Mouse (Mus musculus) retina, postnatal 7 days (tissue): ENCODE data around the gene Gm3685.
"Not testable (repeated sequence)": the region's sequence is repeated elsewhere in the genome, so short reads cannot be mapped to it uniquely, and the experiment has no call there.

Experiments
- DNase-seq: peaks from one replicate; pipeline ENCODE4 v3.0.0-alpha.2; 2012; ENCODE audit warnings: low read depth, low spot score

Gm3685 gene

GRCm38 (mm10) chr14:7044870-7045269, at the start of gene Gm3685:
Gene Gm3685 (minus strand): TSS chr14:7044970.
- not testable (repeated sequence) for DNase-seq

DNA sequence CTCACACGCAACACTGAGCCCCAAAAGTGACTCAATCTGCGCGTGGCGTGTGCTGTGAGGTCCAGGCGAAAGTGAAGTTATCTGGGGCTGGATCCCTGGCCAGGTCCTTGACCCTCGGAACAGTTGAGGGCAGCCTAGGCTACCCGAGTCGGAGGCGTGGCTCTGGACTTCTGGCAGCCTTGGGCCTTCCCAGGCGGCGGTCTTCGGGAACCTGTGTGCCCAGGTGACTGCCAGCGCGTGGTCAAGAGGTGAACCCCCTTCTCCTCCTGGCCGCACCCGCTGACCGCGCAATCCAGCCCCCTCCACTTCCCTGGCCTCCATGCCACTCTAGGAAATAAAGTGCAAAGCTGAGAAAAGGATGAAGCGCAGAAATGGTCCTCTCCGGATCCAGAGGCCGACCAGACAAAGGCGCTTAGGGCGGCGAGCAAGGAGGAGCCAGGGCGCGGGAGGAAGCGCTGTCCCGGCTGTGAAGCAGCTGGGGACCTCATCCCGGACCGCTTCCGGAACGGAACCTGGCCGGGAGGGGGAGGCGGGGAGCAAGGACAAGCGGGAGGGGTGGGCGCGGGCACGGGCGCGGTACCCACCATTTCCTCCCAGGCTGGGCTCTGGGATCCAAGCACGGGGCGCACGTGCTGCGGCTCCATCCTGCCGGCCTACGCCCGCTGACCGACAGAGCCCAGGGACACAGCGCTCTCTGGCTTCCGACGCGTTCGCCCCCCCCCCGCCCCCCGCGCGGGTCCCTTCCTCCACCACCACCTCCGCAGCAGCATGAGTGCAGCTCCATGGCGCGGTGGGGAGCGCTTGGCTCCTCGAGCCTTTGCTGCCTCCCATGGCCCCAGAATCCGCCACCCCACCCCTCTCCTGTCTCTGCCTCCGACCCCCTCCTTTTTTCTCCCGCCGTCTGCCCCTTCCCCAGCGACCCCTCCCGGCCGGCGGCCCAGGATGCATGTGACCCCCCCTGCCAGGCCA, 17.7 kb downstream of the Gm3685 start, which contains the start of gene Gm10406:
Gene Gm10406, minus strand, starts transcription at position 669 of the 969 bp plus-strand sequence.
- DNase-seq, result peak; percentile 1

DNA sequence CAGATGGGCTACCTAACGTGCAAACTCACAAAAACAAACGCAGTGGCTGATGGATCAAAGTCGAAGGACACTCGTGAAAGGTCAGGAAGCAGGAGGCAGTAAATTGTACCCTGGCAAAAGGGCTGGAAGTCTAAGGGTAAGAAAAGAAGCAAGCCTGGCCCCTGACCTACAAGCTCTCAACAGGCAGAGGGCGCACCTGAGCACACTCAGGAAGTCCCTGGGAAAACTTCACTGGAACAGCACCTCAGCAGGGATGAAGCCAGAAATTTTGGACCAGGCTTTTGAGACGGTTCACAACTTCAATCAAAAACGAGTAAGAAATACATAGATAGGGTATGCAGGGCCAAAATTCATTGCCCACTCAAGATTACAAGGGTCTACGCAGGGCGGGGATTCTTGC, 18.5 kb downstream of the Gm3685 start:
- not testable (repeated sequence) for DNase-seq
